Mouse (Mus musculus) naive thymus-derived CD4-positive, alpha-beta T cell, adult 2 months (primary cell): ENCODE measurements around the gene Btf3l4.

ENCODE experiments used
- DNase-seq: peaks from one replicate; pipeline ENCODE4 v3.0.0-alpha.2; 2011; ENCODE audit warnings: low read depth

Gene Btf3l4

GRCm38 (mm10) chr4:108832916-108833827 lies at the start of gene Btf3l4:
Gene Btf3l4, minus strand, starts transcription at chr4:108833614.
- peak; percentile 94 for DNase-seq

GRCm38 (mm10) chr4:108878963-108879822 lies 45.8 kb upstream of the Btf3l4 start, which contains the start of gene Rab3b:
Gene Rab3b, plus strand, starts transcription at chr4:108879063.
- peak; percentile 45 for DNase-seq

- no peak for DNase-seq
These were observed 44.5 kb upstream of the Btf3l4 start for GRCm38 (mm10) chr4:108877901-108878300.

GRCm38 (mm10) chr4:108873746-108874145 lies 40.3 kb upstream of the Btf3l4 start:
- DNase-seq = no peak

- DNase-seq = peak; percentile 79
These were observed 36.4 kb upstream of the Btf3l4 start for GRCm38 (mm10) chr4:108869730-108870374.

GRCm38 (mm10) chr4:108866806-108867205 lies 33.4 kb upstream of the Btf3l4 start:
- no peak for DNase-seq

- DNase-seq = no peak
These were observed 15.1 kb upstream of the Btf3l4 start, which contains the start of gene A730015C16Rik for GRCm38 (mm10) chr4:108848505-108848848. Gene A730015C16Rik, minus strand, starts transcription at chr4:108848619.

- DNase-seq = peak; percentile 83
These were observed 14.5 kb upstream of the Btf3l4 start, which contains the start of gene Kti12 for GRCm38 (mm10) chr4:108847715-108848504. Gene Kti12, plus strand, starts transcription at chr4:108847785.

GRCm38 (mm10) chr4:108845824-108846569 lies 12.6 kb upstream of the Btf3l4 start:
- no peak for DNase-seq

GRCm38 (mm10) chr4:108843336-108843735 lies 9.9 kb upstream of the Btf3l4 start:
- DNase-seq = no peak

GRCm38 (mm10) chr4:108841920-108842578 lies 8.6 kb upstream of the Btf3l4 start:
- DNase-seq = no peak

GRCm38 (mm10) chr4:108838031-108838430 lies 4.6 kb upstream of the Btf3l4 start:
- no peak for DNase-seq

GRCm38 (mm10) chr4:108835496-108835895 lies 2.1 kb upstream of the Btf3l4 start:
- DNase-seq = peak; percentile 13

GRCm38 (mm10) chr4:108834971-108835311 lies 1.5 kb upstream of the Btf3l4 start:
- DNase-seq = no peak

- DNase-seq = peak; percentile 76
These were observed 929 bp upstream of the Btf3l4 start, which contains the start of gene Txndc12 for GRCm38 (mm10) chr4:108834115-108834970. Gene Txndc12, plus strand, starts transcription at chr4:108834601.

GRCm38 (mm10) chr4:108833828-108834114 lies 357 bp upstream of the Btf3l4 start:
- no peak for DNase-seq

- no peak for DNase-seq
These were observed 2.7 kb downstream of the Btf3l4 start for GRCm38 (mm10) chr4:108830698-108831097.

- DNase-seq = no peak
These were observed 6.8 kb downstream of the Btf3l4 start for GRCm38 (mm10) chr4:108826643-108827042.

- no peak for DNase-seq
These were observed 7.3 kb downstream of the Btf3l4 start for GRCm38 (mm10) chr4:108826096-108826495.
